Mouse (Mus musculus): Measurements from ENCODE around the gene Larp6.

Gene Larp6

GRCm38 (mm10) chr9:60712771-60713541, at the start of gene Larp6:
Gene Larp6, plus strand, starts transcription at chr9:60712989.
- DNase-seq (ENCODE audit: low read depth, low spot score) = no peak

GRCm38 (mm10) chr9:60664385-60664784, 48.4 kb upstream of the Larp6 start:
- no peak for DNase-seq (ENCODE audit: low read depth, low spot score)

- DNase-seq (ENCODE audit: low read depth, low spot score) = no peak
These were observed 47.9 kb upstream of the Larp6 start for GRCm38 (mm10) chr9:60664866-60665265.

DNA sequence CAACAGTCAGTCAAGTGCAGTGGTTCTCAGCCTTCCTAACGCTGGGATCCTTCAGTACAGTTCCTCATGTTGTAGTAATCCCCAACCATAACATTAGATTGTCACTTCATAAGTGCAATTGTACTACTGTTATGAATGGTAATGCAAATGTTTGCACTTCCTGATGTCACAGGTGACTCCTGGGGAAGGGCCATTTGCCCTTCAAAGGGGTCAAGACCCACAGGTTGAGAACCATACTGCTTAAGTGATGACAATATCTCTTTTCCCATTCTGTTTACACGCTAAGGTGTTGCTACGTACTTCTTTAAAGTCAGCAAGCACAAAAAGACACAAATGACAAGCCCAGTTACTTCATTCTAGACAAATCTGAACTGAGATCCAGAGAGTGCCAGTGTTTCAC, 47.3 kb upstream of the Larp6 start:
- DNase-seq (ENCODE audit: low read depth, low spot score) = no peak

GRCm38 (mm10) chr9:60668886-60669285, 43.9 kb upstream of the Larp6 start:
- no peak for DNase-seq (ENCODE audit: low read depth, low spot score)

DNA sequence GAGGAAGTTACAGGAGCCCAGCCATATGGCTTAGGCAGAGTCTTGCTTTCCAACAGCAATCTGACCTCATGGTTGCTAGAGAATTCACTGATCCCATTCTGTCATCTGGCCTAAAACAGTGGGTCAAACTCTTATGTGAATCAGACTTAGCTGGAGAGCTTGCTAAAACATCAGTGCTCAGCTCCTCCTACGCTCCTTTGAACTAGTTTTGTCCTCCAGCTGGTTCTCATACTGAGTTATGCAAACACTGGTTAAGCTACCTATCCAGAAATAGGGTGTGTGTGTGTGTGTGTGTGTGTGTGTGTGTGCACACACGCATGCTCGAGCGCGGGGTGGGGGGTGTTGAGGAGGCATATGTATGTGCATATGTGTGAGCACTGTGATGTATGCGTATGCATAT, 40.2 kb upstream of the Larp6 start:
- no peak for DNase-seq (ENCODE audit: low read depth, low spot score)

DNA sequence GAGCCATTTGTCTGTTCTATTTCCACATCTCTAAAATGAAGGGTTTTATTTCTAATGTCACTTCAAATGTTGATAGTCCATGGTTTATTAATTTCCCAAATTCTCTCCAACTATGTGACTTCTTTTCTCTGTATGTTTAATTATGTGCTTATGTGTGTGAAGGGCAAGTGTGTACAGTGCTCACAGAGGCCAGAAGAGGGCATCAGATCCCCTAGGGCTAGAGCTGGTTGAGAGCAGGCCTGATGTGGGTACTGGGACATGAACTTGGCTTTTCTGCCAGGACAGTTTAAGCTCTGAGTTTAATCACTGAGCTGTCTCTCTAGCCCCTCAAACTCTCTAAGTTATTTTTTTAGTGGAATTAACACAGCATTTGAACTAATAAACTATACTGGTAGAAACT, 38.0 kb upstream of the Larp6 start:
- no peak for DNase-seq (ENCODE audit: low read depth, low spot score)

DNA sequence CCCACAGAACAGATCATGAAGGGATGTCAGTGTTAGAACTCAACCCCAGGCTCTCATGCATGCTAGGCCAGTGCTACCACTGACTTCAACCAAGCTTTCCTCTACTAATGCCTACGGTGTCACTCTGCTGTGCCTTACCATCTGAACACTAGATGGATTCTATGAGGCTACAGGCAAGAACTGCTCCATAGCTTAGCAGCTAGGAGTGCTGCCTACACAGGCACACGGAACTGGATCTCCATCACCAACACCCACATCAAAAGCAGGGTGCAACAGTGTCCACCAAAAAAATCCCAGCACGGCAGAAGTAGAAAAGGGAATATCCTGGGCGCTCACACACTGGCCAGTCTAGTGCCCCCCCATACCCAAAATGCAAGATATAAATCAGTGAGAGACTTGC, 36.4 kb upstream of the Larp6 start:
- no peak for DNase-seq (ENCODE audit: low read depth, low spot score)

GRCm38 (mm10) chr9:60678913-60679312, 33.9 kb upstream of the Larp6 start:
- no peak for DNase-seq (ENCODE audit: low read depth, low spot score)

- DNase-seq (ENCODE audit: low read depth, low spot score) = no peak
These were observed 31.8 kb upstream of the Larp6 start for GRCm38 (mm10) chr9:60681005-60681404.

DNA sequence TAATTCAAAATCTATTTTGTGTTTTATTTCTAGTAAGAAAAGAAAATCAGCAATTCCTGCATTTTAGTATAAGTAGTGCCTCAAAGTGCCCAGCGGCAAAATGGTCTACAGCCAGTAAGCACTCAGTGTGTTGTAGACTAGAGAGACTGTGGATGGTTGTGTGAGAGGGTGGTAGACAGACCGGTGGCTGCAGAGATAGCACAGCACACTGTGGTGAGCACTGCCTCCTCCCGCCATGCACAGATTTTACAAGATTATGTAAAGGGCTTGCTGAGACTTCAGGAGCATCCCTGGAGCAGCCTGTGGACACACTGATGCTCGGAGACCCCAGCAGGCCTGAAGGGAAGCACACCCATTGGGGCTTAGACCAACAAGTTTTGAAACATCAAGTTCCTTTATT, 30.0 kb upstream of the Larp6 start:
- DNase-seq (ENCODE audit: low read depth, low spot score) = no peak

DNA sequence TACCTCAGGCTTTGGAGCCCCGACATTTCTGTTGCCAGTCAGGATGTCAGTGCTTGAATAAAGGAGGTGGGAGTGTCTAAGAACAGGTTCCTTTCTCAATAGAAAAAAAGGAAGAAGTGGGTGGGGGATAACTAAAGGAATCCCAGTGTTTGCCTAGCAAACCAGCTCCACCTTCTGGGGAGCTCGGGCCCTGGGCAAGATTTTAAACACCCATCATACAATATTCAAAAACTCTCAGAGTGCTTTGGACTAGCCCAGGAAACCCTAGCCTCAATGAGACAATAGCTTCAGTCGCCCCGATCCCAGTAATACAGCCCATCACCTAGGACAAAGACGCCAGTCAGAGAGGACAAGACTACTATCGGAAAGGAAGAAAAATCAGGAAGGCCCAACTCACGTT, 25.4 kb upstream of the Larp6 start:
- no peak for DNase-seq (ENCODE audit: low read depth, low spot score)

- peak; percentile 89 for DNase-seq (ENCODE audit: low read depth, low spot score)
These were observed 24.9 kb upstream of the Larp6 start, which contains the start of gene Lrrc49 for GRCm38 (mm10) chr9:60687891-60688324. Gene Lrrc49, minus strand, starts transcription at chr9:60688158.

GRCm38 (mm10) chr9:60692624-60693023, 20.2 kb upstream of the Larp6 start:
- no peak for DNase-seq (ENCODE audit: low read depth, low spot score)

DNA sequence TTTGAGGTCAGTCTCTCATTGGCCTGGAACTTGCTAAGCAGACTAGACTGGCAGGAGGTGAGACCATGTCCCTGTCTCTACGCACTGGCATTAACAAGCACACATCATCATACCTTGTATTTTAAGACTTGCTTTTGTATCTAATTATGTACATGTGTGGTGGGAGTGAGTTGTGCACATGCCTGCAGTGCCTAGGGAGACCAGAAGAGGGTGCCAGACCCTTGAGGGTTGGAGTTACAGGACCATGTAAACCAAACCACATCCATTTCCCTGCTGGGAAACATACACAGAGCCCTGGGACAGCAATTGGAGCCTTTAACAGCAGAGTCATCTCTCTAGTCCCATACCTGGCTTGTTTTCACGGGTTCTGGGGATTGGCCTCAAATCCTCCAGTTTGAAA, 18.8 kb upstream of the Larp6 start:
- DNase-seq (ENCODE audit: low read depth, low spot score) = no peak

DNA sequence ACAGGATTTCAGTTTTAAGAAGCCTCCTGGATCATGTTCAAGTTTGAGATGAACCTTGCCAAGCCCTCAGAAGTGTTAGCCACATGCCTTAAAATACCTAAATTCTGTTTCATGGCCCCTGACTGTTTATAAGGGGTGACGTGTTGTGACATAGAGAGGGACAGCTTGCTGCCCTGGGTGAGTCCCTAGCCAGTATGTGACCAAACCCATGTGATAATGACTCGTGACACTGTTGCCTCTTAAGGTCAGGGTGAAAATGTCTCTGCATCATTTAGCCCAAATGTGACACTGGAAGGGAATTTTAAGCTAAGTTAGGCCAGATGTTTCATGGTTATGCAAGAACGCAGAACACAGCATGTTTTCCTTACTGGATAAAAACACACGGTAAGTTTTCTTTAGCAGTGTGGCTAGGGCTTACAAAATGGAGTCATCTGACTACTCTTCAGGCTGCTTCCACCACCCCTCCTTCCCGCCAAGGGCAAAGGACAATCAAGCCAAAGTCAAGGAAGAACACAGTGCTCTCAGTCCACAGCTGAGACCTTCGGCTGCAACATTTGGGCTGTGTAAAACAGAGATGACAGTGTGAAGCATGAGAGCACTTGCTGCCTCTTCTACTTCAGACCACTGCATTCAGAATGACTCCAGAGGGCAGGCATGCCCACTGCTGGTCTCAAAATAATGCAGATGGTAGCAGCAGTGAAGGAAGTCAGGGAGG, 16.4 kb upstream of the Larp6 start:
- no peak for DNase-seq (ENCODE audit: low read depth, low spot score)

GRCm38 (mm10) chr9:60699581-60700231, 13.1 kb upstream of the Larp6 start:
- DNase-seq (ENCODE audit: low read depth, low spot score) = no peak

DNA sequence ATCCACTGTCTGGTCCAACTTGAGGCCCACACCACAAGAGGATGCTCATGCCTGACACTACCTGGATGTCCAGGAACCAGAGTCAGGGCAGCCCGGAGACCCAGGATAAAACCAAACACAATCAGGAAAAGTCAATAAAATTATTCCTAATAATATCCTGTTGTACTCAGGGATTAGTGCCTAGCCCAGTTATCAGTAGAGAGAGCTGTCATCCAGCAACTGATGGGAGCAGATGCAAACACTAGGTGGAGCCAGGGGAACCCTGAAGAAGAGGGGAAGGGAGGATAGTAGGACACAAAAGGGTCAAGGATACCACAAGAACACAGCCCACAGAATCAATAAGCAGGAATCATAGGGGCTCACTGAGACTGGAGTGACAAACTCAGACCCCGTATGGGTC, 5.2 kb upstream of the Larp6 start:
- DNase-seq (ENCODE audit: low read depth, low spot score) = no peak

GRCm38 (mm10) chr9:60708606-60709005, 4.2 kb upstream of the Larp6 start:
- DNase-seq (ENCODE audit: low read depth, low spot score) = no peak

GRCm38 (mm10) chr9:60709721-60710120, 3.1 kb upstream of the Larp6 start:
- no peak for DNase-seq (ENCODE audit: low read depth, low spot score)

DNA sequence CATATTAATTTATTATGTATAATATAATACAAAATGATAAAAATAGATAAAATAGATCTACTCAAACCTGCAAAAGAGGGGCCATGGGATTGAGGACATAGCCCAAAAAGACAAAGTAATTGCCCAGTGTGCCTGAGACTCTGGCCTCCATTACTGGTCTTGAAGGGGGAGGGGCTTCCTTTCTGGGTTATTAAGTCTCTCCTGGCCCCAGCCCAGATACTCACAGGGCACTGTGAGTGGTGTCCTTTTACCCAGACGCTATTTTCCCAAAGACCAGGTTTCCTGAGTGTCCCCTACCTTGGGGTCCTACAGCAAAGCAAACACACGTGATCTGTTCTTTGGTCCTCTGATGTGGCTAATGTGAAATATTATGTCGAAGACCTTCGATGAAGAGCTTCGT, 778 bp upstream of the Larp6 start:
- no peak for DNase-seq (ENCODE audit: low read depth, low spot score)

DNA sequence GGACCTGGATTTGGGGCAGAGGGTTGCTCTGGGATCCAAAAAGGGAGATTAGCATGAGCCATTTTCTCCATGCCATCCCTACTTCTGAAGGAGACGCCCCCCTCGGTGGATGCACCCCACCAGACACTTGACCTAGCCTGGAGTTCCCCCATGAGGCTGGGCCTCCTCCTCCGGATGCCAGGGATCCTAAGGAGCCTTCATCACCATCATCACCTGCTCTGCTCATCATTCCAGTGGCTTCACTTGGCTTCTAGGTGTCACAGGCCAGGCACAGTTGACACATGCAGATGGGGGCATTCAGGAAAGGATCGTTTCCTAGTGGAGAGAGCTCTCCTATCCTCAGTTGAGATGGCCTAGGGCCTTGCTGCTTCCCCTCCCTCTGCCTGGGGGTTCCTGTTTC, 827 bp downstream of the Larp6 start:
- no peak for DNase-seq (ENCODE audit: low read depth, low spot score)

GRCm38 (mm10) chr9:60714191-60714590, 1.4 kb downstream of the Larp6 start:
- DNase-seq (ENCODE audit: low read depth, low spot score) = no peak
